Mouse (Mus musculus): ENCODE measurements around the gene Fen1.
"Not testable (repeated sequence)": the region's sequence is repeated elsewhere in the genome, so short reads cannot be mapped to it uniquely, and the experiment has no call there.

Fen1 gene

GRCm38 (mm10) chr19:10182142-10182541, 21.8 kb downstream of the Fen1 start:
- no peak for DNase-seq (ENCODE audit: inconsistent ontology term)

- DNase-seq (ENCODE audit: inconsistent ontology term): no peak
These were observed 22.7 kb downstream of the Fen1 start for GRCm38 (mm10) chr19:10181225-10181624.

GRCm38 (mm10) chr19:10176941-10177372, 27.0 kb downstream of the Fen1 start:
- peak; percentile 55 for DNase-seq (ENCODE audit: inconsistent ontology term)

- DNase-seq (ENCODE audit: inconsistent ontology term): no peak
These were observed 27.5 kb downstream of the Fen1 start for GRCm38 (mm10) chr19:10176477-10176876.

GRCm38 (mm10) chr19:10174956-10175355, 29.0 kb downstream of the Fen1 start:
- no peak for DNase-seq (ENCODE audit: inconsistent ontology term)

GRCm38 (mm10) chr19:10173844-10174539, 30.0 kb downstream of the Fen1 start:
- no peak for DNase-seq (ENCODE audit: inconsistent ontology term)

GRCm38 (mm10) chr19:10173116-10173718, 30.8 kb downstream of the Fen1 start:
- no peak for DNase-seq (ENCODE audit: inconsistent ontology term)

GRCm38 (mm10) chr19:10171846-10172245, 32.1 kb downstream of the Fen1 start:
- DNase-seq (ENCODE audit: inconsistent ontology term): no peak

- DNase-seq (ENCODE audit: inconsistent ontology term): no peak
These were observed 32.6 kb downstream of the Fen1 start for GRCm38 (mm10) chr19:10171359-10171758.

- no peak for DNase-seq (ENCODE audit: inconsistent ontology term)
These were observed 33.5 kb downstream of the Fen1 start for GRCm38 (mm10) chr19:10170466-10170865.

GRCm38 (mm10) chr19:10169692-10170330, 34.2 kb downstream of the Fen1 start:
- not testable (repeated sequence) for DNase-seq (ENCODE audit: inconsistent ontology term)

- DNase-seq (ENCODE audit: inconsistent ontology term): no peak
These were observed 34.8 kb downstream of the Fen1 start for GRCm38 (mm10) chr19:10169179-10169578.

- DNase-seq (ENCODE audit: inconsistent ontology term): no peak
These were observed 35.5 kb downstream of the Fen1 start for GRCm38 (mm10) chr19:10168441-10168840.

GRCm38 (mm10) chr19:10167951-10168350, 36.0 kb downstream of the Fen1 start:
- no peak for DNase-seq (ENCODE audit: inconsistent ontology term)

GRCm38 (mm10) chr19:10167112-10167511, 36.9 kb downstream of the Fen1 start:
- no peak for DNase-seq (ENCODE audit: inconsistent ontology term)

- not testable (repeated sequence) for DNase-seq (ENCODE audit: inconsistent ontology term)
These were observed 38.0 kb downstream of the Fen1 start for GRCm38 (mm10) chr19:10165928-10166327.

GRCm38 (mm10) chr19:10163896-10164295, 40.1 kb downstream of the Fen1 start:
- DNase-seq (ENCODE audit: inconsistent ontology term): no peak

- DNase-seq (ENCODE audit: inconsistent ontology term): no peak
These were observed 46.2 kb downstream of the Fen1 start for GRCm38 (mm10) chr19:10157725-10158124.

- DNase-seq (ENCODE audit: inconsistent ontology term): peak; percentile 66
These were observed 54.8 kb downstream of the Fen1 start for GRCm38 (mm10) chr19:10149189-10149588.
